Mouse (Mus musculus) liver, embryonic 14.5 days (tissue): Measurements from ENCODE around the gene Slco4a1.

Source experiments
- CTCF ChIP-seq: IDR thresholded peaks from 2 replicates; pipeline ENCODE4 v1.5.1; 2016; ENCODE audit warnings: antibody characterized with exemption, low read depth, control low read depth
- EP300 ChIP-seq: IDR thresholded peaks from 2 replicates; pipeline ENCODE4 v1.6.1; 2016; ENCODE audit warnings: antibody characterized with exemption, low read depth

DNA sequence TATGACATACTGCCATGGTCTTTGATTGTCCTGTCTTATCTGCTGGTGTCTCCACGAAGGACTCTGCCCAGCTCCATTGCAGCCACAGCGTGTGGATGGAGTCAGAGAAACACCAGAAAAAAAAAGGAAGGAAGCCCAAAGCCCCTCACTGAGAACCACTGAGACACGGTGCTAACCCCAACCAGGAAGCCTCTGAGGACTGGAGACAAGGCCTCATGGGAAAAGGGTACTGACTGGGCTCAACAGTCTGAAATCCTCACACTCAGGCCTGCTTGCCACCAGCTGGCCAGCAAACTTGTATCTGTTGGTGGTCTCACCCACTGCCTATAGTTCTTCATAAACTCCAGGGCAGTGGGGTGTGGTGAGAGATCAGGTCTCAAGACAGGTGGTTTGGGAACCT is 16.3 kb upstream of the Slco4a1 start:
- TF ChIP-seq CTCF (no peak), EP300 (no peak)
